Mouse (Mus musculus): Measurements from ENCODE around the gene Hmg20b.

- TF ChIP-seq ZNF384 (IDR thresholded peaks at IDR 0.05; ENCODE audit: low read depth, low read length) (no peak), ZC3H11A (IDR thresholded peaks at IDR 0.05; ENCODE audit: borderline replicate concordance, low read depth, low read length) (no peak), CHD2 (IDR thresholded peaks at IDR 0.05; ENCODE audit: low read depth, low read length) (no peak)
Observed at GRCm38 (mm10) chr10:81356352-81356990, 6.2 kb upstream of the Hmg20b start.
